Mouse (Mus musculus): ENCODE results near the gene Mob2. TPM values are rescaled to one million over a fixed set of nuclear protein-coding genes. Genes with fewer than 3 reads are reported as not detected.
A peak's percentile ranks its signal among the peaks of the same experiment; 100 is the strongest.

Gene Mob2
- polyA plus RNA-seq, 1 experiment, result 19.0 TPM

GRCm38 (mm10) chr7:142083588-142084317 is 22.9 kb upstream of the Mob2 start:
- no peaks in the 10 kb centered on the region for H3K36me3 ChIP-seq (ENCODE audit: control insufficient read depth, insufficient read depth, low read length, poor library complexity, severe bottlenecking)
- no peak for TF ChIP-seq POLR2A (IDR thresholded peaks at IDR 0.05; ENCODE audit: insufficient read depth, low read length)
- TF ChIP-seq EP300 (IDR thresholded peaks at IDR 0.05; ENCODE audit: insufficient read depth, low read depth, low read length), result no peak
- no peak for TF ChIP-seq CTCF (IDR thresholded peaks at IDR 0.05; ENCODE audit: low read depth, low read length)
- no peak overlapping the region for H3K27ac ChIP-seq (ENCODE audit: insufficient read depth, low read length)
- no peak overlapping the region for H3K4me3 ChIP-seq (ENCODE audit: low read depth, low read length)
- H3K4me1 ChIP-seq (ENCODE audit: control insufficient read depth, insufficient read depth, low read length), result no peaks in the 10 kb centered on the region
- H3K9ac ChIP-seq (ENCODE audit: low read depth, poor library complexity, severe bottlenecking), result no peak overlapping the region
- H3K9me3 ChIP-seq (replicated peaks; ENCODE audit: control insufficient read depth, insufficient read depth, low read length, poor library complexity, severe bottlenecking), result no peaks in the 10 kb centered on the region
- H3K27me3 ChIP-seq (ENCODE audit: control insufficient read depth, insufficient read depth, low read length, poor library complexity, severe bottlenecking), result 0 out of 2 replicates have a peak, but pooled peaks cover 3% of the 10 kb centered on the region

DNA sequence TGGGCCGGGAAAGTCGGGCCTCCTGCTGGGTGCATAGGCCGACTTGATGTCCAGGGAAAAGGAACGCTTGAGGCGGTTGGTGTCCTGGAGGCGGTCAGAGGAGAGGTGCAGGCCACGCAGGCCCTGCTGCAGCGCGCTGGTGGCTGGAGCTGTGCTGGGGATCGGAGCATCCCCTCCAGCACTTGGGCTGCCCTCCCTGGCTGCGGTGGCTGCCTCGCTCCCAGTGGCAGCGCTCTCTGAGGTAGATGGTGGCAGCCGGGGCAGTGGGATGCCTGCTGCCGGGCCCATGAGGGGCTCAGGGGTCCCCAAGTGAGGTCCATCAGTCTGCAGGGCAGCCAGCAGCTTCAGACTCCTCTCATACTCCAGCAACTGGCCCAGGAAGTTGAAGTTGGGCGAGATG is 21.7 kb upstream of the Mob2 start:
- no peak for TF ChIP-seq CTCF (IDR thresholded peaks at IDR 0.05; ENCODE audit: low read depth, low read length)
- Histone ChIP-seq H3K4me1 (ENCODE audit: control insufficient read depth, insufficient read depth, low read length) (no peaks in the 10 kb centered on the region), H3K27me3 (ENCODE audit: control insufficient read depth, insufficient read depth, low read length, poor library complexity, severe bottlenecking) (0 out of 2 replicates have a peak, but pooled peaks cover 3% of the 10 kb centered on the region), H3K9me3 (replicated peaks; ENCODE audit: control insufficient read depth, insufficient read depth, low read length, poor library complexity, severe bottlenecking) (no peaks in the 10 kb centered on the region), H3K27ac (ENCODE audit: insufficient read depth, low read length) (no peak overlapping the region), H3K9ac (ENCODE audit: low read depth, poor library complexity, severe bottlenecking) (peak overlapping the region; percentile 46), H3K36me3 (ENCODE audit: control insufficient read depth, insufficient read depth, low read length, poor library complexity, severe bottlenecking) (no peaks in the 10 kb centered on the region), H3K4me3 (ENCODE audit: low read depth, low read length) (peak overlapping the region; percentile 55)

- Histone ChIP-seq H3K9me3 (replicated peaks; ENCODE audit: control insufficient read depth, insufficient read depth, low read length, poor library complexity, severe bottlenecking) (no peaks in the 10 kb centered on the region), H3K27ac (ENCODE audit: insufficient read depth, low read length) (no peak overlapping the region), H3K9ac (ENCODE audit: low read depth, poor library complexity, severe bottlenecking) (peak overlapping the region; percentile 46), H3K27me3 (ENCODE audit: control insufficient read depth, insufficient read depth, low read length, poor library complexity, severe bottlenecking) (0 out of 2 replicates have a peak, but pooled peaks cover 3% of the 10 kb centered on the region), H3K36me3 (ENCODE audit: control insufficient read depth, insufficient read depth, low read length, poor library complexity, severe bottlenecking) (no peaks in the 10 kb centered on the region), H3K4me1 (ENCODE audit: control insufficient read depth, insufficient read depth, low read length) (no peaks in the 10 kb centered on the region), H3K4me3 (ENCODE audit: low read depth, low read length) (peak overlapping the region; percentile 55)
- no peak for TF ChIP-seq CTCF (IDR thresholded peaks at IDR 0.05; ENCODE audit: low read depth, low read length)
- TF ChIP-seq EP300 (IDR thresholded peaks at IDR 0.05; ENCODE audit: insufficient read depth, low read depth, low read length), result no peak
- no peak for TF ChIP-seq POLR2A (IDR thresholded peaks at IDR 0.05; ENCODE audit: insufficient read depth, low read length)
Observed at GRCm38 (mm10) chr7:142082179-142082578, 21.3 kb upstream of the Mob2 start.

DNA sequence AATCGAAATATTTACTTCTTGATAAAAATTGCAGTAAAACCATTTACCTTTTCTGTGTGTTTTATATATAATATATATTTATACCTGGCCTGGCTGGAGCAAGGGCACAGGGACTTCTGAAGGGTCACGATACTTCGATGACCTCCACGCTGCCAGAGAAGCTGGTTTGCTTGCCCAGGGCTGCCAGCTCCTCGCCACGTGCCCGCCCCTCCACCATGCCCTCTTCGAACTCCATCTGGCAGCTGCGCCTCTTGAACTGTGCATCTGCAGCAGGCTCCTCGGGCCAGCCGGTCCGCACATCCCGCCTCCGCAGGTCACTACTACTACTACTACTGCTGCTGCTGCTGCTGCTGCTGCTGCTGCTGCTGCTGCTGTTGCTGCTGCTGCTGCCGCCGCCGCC is 20.9 kb upstream of the Mob2 start:
- peak overlapping the region; percentile 46; the same call in 1 of the 2 replicates for H3K9ac ChIP-seq (ENCODE audit: low read depth, poor library complexity, severe bottlenecking)

GRCm38 (mm10) chr7:142080876-142081275 is 20.0 kb upstream of the Mob2 start:
- TF ChIP-seq CTCF (IDR thresholded peaks at IDR 0.05; ENCODE audit: low read depth, low read length) (no peak), POLR2A (IDR thresholded peaks at IDR 0.05; ENCODE audit: insufficient read depth, low read length) (no peak), EP300 (IDR thresholded peaks at IDR 0.05; ENCODE audit: insufficient read depth, low read depth, low read length) (no peak)
- no peaks in the 10 kb centered on the region for H3K4me1 ChIP-seq (ENCODE audit: control insufficient read depth, insufficient read depth, low read length)
- H3K36me3 ChIP-seq (ENCODE audit: control insufficient read depth, insufficient read depth, low read length, poor library complexity, severe bottlenecking), result no peaks in the 10 kb centered on the region
- no peak overlapping the region for H3K9ac ChIP-seq (ENCODE audit: low read depth, poor library complexity, severe bottlenecking)
- 0 out of 2 replicates have a peak, but pooled peaks cover 3% of the 10 kb centered on the region for H3K27me3 ChIP-seq (ENCODE audit: control insufficient read depth, insufficient read depth, low read length, poor library complexity, severe bottlenecking)
- H3K4me3 ChIP-seq (ENCODE audit: low read depth, low read length), result no peak overlapping the region
- no peaks in the 10 kb centered on the region for H3K9me3 ChIP-seq (replicated peaks; ENCODE audit: control insufficient read depth, insufficient read depth, low read length, poor library complexity, severe bottlenecking)
- no peak overlapping the region for H3K27ac ChIP-seq (ENCODE audit: insufficient read depth, low read length)

More for the DNA sequence above, 20.9 kb upstream of the Mob2 start:
- Histone ChIP-seq H3K27ac (ENCODE audit: insufficient read depth, low read length) (no peak overlapping the region), H3K36me3 (ENCODE audit: control insufficient read depth, insufficient read depth, low read length, poor library complexity, severe bottlenecking) (no peaks in the 10 kb centered on the region), H3K9me3 (replicated peaks; ENCODE audit: control insufficient read depth, insufficient read depth, low read length, poor library complexity, severe bottlenecking) (no peaks in the 10 kb centered on the region), H3K4me1 (ENCODE audit: control insufficient read depth, insufficient read depth, low read length) (no peaks in the 10 kb centered on the region), H3K27me3 (ENCODE audit: control insufficient read depth, insufficient read depth, low read length, poor library complexity, severe bottlenecking) (0 out of 2 replicates have a peak, but pooled peaks cover 3% of the 10 kb centered on the region), H3K4me3 (ENCODE audit: low read depth, low read length) (peak overlapping the region; percentile 43; the same call in 1 of the 2 replicates)
- no peak for TF ChIP-seq CTCF (IDR thresholded peaks at IDR 0.05; ENCODE audit: low read depth, low read length)
- no peak for TF ChIP-seq EP300 (IDR thresholded peaks at IDR 0.05; ENCODE audit: insufficient read depth, low read depth, low read length)
- TF ChIP-seq POLR2A (IDR thresholded peaks at IDR 0.05; ENCODE audit: insufficient read depth, low read length), result no peak

DNA sequence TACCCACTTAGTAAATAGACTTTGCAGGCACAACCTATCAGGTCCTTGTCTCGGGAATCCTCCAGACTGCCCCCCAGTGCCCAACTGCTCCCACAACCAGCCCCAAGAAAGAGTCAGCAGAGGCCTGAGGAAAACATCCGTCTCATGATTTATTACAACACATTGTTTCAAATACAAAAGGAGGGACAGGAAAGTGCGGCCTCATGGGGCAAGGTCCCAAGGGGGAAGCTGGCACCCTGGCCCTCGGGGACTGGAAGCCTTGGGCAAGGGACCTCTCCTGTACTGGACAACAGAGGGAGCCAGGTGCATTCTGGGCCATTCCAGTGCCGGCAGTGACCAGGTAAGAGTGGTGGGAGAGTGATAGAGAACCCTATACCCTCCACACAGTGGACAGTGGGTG is 18.5 kb upstream of the Mob2 start:
- Histone ChIP-seq H3K27ac (ENCODE audit: insufficient read depth, low read length) (no peak overlapping the region), H3K36me3 (ENCODE audit: control insufficient read depth, insufficient read depth, low read length, poor library complexity, severe bottlenecking) (no peaks in the 10 kb centered on the region), H3K27me3 (ENCODE audit: control insufficient read depth, insufficient read depth, low read length, poor library complexity, severe bottlenecking) (0 out of 2 replicates have a peak, but pooled peaks cover 3% of the 10 kb centered on the region), H3K9me3 (replicated peaks; ENCODE audit: control insufficient read depth, insufficient read depth, low read length, poor library complexity, severe bottlenecking) (no peaks in the 10 kb centered on the region), H3K4me1 (ENCODE audit: control insufficient read depth, insufficient read depth, low read length) (no peaks in the 10 kb centered on the region), H3K9ac (ENCODE audit: low read depth, poor library complexity, severe bottlenecking) (no peak overlapping the region), H3K4me3 (ENCODE audit: low read depth, low read length) (no peak overlapping the region)
- TF ChIP-seq POLR2A (IDR thresholded peaks at IDR 0.05; ENCODE audit: insufficient read depth, low read length) (no peak), EP300 (IDR thresholded peaks at IDR 0.05; ENCODE audit: insufficient read depth, low read depth, low read length) (no peak), CTCF (IDR thresholded peaks at IDR 0.05; ENCODE audit: low read depth, low read length) (no peak)
